In genomic region chr14:118142283-118142682, GRCm38 (mm10) we compare ENCODE assay signal across 15 mouse cellular contexts.
"Had no signal": no experiment of that assay in that cellular context is flagged by ENCODE, and none has a peak within 500 bp of the region (broad histone marks: within the 10 kb centered on the region; RNA-seq: fewer than 3 reads in every experiment).

No protein-coding gene starts in this region.

- H3K27me3 ChIP-seq: neural tube, embryonic 13.5 days; neural tube, embryonic 15.5 days; stomach, embryonic 15.5 days had no signal

- H3K4me1 ChIP-seq: stomach, embryonic 15.5 days had no signal

- H3K9ac ChIP-seq: neural tube, embryonic 13.5 days; neural tube, embryonic 15.5 days; stomach, embryonic 15.5 days had no signal

- H3K27ac ChIP-seq: neural tube, embryonic 13.5 days; neural tube, embryonic 15.5 days; stomach, embryonic 15.5 days; stomach, postnatal 0 days had no signal

- H3K4me3 ChIP-seq: neural tube, embryonic 13.5 days; neural tube, embryonic 15.5 days; stomach, embryonic 15.5 days had no signal

- H3K4me2 ChIP-seq: neural tube, embryonic 13.5 days; neural tube, embryonic 15.5 days; stomach, embryonic 15.5 days had no signal

- H3K9me3 ChIP-seq: neural tube, embryonic 13.5 days; neural tube, embryonic 15.5 days; stomach, embryonic 15.5 days had no signal

- DNase-seq: retina, postnatal 1 day; right cerebral cortex, adult 18-20 months; right cerebral cortex, postnatal 14 days; right cerebral cortex, postnatal 25 days; right cerebral cortex, postnatal 4 days; spleen, adult 18-20 months; thymus, adult 18-20 months; thymus, adult 2 months; thymus, postnatal 14 days; thymus, postnatal 36 days; thymus, postnatal 4 days had no signal
